Mouse (Mus musculus) kidney, embryonic 15.5 days (tissue): ENCODE measurements at regions not wholly inside any gene's neighbourhood (a gene's known extent, or its start where the extent isn't known, plus 50 kb on each side); places are given as distances from the start of the nearest gene placed in this dataset.

Experiments used
- ATAC-seq: fragments of 200-750 bp; cut with Nextera tagmentation; replicated peaks from 2 replicates; pipeline ENCODE4 v1.8.0; 2017; ENCODE audit warnings: moderate TSS enrichment; ENCODE audit not compliant: low FRiP score
- H3K27ac ChIP-seq: fragments of 300-500 bp; sonication (generic); 2 replicates; pipeline ENCODE4 v1.5.1; 2015; ENCODE audit warnings: mild to moderate bottlenecking, inconsistent platforms
- H3K27me3 ChIP-seq: fragments of 300-500 bp; sonication (generic); 2 replicates; pipeline ENCODE4 v1.6.1; 2015; ENCODE audit warnings: inconsistent platforms
- H3K36me3 ChIP-seq: fragments of 300-500 bp; sonication (generic); 2 replicates; pipeline ENCODE4 v1.6.1; 2015; ENCODE audit warnings: inconsistent platforms
- H3K4me1 ChIP-seq: fragments of 300-500 bp; sonication (generic); 2 replicates; pipeline ENCODE4 v1.6.1; 2015; ENCODE audit warnings: inconsistent platforms
- H3K4me2 ChIP-seq: fragments of 300-500 bp; sonication (generic); 2 replicates; pipeline ENCODE4 v1.6.1; 2015; ENCODE audit warnings: moderate library complexity, mild to moderate bottlenecking, inconsistent platforms
- H3K4me3 ChIP-seq: fragments of 300-500 bp; sonication (generic); replicated peaks from 2 replicates; pipeline ENCODE4 v1.5.1; 2015; ENCODE audit warnings: mild to moderate bottlenecking, inconsistent platforms
- H3K9ac ChIP-seq: fragments of 300-500 bp; sonication (generic); 2 replicates; pipeline ENCODE4 v1.6.1; 2015; ENCODE audit warnings: mild to moderate bottlenecking, inconsistent platforms
- H3K9me3 ChIP-seq: fragments of 300-500 bp; sonication (generic); replicated peaks from 2 replicates; pipeline ENCODE4 v1.6.1; 2016; ENCODE audit warnings: inconsistent platforms
- WGBS: fragments of 180-500 bp; shearing (Covaris S2); methylation state at CpG from one replicate; pipeline ENCODE4 v1.1.7; 2015; ENCODE audit warnings: mixed read lengths; 5-methylcytosine and 5-hydroxymethylcytosine counted together

DNA sequence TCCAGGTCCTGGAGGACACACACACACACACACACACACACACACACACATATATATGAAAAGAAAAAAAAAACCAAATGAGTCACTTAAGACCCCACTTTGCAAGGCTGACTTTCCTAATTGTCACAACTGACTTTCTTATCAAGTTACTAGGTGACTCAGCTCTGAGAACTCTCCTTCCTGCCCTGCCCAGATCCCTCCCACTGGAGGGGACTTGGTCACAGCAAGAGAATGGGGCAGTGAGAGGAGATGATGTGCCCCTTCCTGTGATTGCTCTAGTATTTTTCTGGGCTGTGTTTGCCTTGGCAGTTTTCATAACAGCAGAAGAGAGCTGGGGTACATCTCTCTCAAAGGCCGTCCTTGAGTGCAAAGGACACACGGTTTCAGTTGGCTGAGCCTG is 284.5 kb downstream of the Ccdc91 start:
- Histone ChIP-seq H3K4me1 (0 out of 2 replicates have a peak, but pooled peaks cover 2% of the 10 kb centered on the region), H3K9me3 (no peaks in the 10 kb centered on the region), H3K4me3 (no peak overlapping the region), H3K4me2 (no peak overlapping the region), H3K27me3 (no peaks in the 10 kb centered on the region), H3K36me3 (no peaks in the 10 kb centered on the region), H3K27ac (no peak overlapping the region), H3K9ac (no peak overlapping the region)
- ATAC-seq, result no peak
- 72% methylated on average over 2 of the region's 2 CpGs for WGBS

DNA sequence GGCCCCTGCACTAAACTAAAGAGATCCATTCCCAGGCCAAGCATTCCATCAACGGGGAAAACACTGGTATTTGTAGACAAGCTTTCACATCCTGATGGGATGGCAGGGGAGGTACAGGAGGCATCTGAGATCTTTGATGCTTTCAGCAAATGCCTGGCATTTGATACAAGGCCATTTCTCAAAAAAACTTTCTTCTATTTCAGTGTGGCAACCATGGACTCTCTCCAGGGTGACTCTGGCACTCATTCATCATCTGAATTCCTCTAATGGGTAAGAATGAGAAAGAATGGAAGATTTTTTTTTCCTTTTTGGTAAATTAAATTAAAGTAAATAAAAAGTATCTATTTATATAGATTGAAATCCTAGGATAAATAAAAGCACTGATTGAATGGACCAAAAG is 281.8 kb upstream of the Far2 start:
- no peaks in the 10 kb centered on the region for H3K4me1 ChIP-seq
- no peak for ATAC-seq
- no peaks in the 10 kb centered on the region for H3K36me3 ChIP-seq
- H3K9me3 ChIP-seq, result no peaks in the 10 kb centered on the region
- 74% methylated on average over 1 of the region's 1 CpGs for WGBS
- no peaks in the 10 kb centered on the region for H3K27me3 ChIP-seq
- no peak overlapping the region for H3K27ac ChIP-seq
- H3K4me3 ChIP-seq, result no peak overlapping the region
- no peak overlapping the region for H3K9ac ChIP-seq
- no peak overlapping the region for H3K4me2 ChIP-seq

DNA sequence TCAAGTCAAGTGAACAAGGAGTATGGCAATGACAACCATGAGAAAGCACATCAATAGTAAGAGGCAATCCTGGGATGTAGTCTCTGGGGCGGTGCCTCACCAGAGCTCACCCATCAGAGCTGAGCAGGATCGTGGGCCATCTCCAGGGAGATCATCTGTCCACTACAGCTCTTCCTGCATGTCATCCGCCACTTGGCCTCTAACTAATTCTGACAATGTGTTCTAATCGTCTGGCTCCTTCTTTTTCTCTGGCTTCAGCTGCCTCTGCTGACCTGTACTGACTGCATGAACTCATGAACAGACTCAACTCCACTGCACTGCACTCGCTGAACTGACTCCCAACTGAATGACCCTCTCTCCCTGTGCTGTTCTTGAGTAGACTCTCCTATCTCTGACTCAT is 277.9 kb upstream of the Far2 start:
- Histone ChIP-seq H3K9me3 (no peaks in the 10 kb centered on the region), H3K9ac (no peak overlapping the region), H3K4me3 (no peak overlapping the region), H3K4me2 (no peak overlapping the region), H3K27me3 (no peaks in the 10 kb centered on the region), H3K36me3 (no peaks in the 10 kb centered on the region), H3K4me1 (no peaks in the 10 kb centered on the region), H3K27ac (no peak overlapping the region)
- WGBS, result 81% methylated on average over 5 of the region's 5 CpGs
- no peak for ATAC-seq

DNA sequence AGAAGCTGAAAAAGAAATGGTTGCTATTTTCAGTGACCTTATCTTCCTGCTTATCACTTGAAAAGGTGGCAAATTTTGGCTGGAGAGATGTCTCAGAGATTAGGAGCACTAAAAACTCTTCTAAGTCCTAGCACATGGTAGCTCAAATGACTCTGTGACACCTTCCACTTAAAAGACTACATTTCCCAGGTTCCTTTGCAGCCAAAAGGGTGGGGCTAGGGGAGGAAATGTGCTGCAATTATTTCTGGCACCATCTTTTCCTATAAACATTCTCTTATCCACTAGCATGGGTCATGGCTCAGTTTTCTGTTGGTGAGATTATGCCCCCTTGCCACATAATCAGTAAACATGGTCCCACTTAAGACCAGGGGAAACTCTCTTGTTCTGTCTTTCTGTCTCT is 277.0 kb upstream of the Far2 start:
- H3K4me3 ChIP-seq, result no peak overlapping the region
- ATAC-seq, result no peak
- no peak overlapping the region for H3K27ac ChIP-seq
- H3K4me1 ChIP-seq, result no peaks in the 10 kb centered on the region
- H3K9me3 ChIP-seq, result no peaks in the 10 kb centered on the region
- H3K9ac ChIP-seq, result no peak overlapping the region
- H3K36me3 ChIP-seq, result no peaks in the 10 kb centered on the region
- no peaks in the 10 kb centered on the region for H3K27me3 ChIP-seq
- H3K4me2 ChIP-seq, result no peak overlapping the region

DNA sequence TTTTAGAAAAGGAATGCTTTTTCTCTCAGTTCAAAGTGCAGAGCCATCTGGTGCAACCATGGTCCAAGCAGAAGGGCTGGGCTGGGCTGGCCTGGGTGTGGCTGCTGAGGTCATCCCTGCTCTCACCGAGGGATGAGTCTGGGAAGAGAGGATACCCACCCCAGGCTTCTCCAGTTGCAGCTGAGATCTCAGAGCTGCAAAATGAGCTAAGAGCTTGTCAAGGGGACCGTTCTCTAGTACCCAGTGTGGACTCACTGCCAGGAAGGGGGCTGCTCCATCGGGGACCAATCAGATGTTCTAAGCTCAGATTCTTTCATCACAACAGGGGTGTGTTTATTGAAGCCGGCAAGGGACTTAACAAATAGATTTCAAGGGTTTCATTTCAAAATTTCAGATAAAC is 275.6 kb upstream of the Far2 start:
- H3K36me3 ChIP-seq, result no peaks in the 10 kb centered on the region
- no peaks in the 10 kb centered on the region for H3K27me3 ChIP-seq
- no peaks in the 10 kb centered on the region for H3K4me1 ChIP-seq
- no peak overlapping the region for H3K27ac ChIP-seq
- H3K9me3 ChIP-seq, result no peaks in the 10 kb centered on the region
- H3K4me3 ChIP-seq, result no peak overlapping the region
- ATAC-seq, result peak; percentile 56
- 20% methylated on average over 4 of the region's 4 CpGs for WGBS
- H3K9ac ChIP-seq, result no peak overlapping the region
- H3K4me2 ChIP-seq, result no peak overlapping the region

DNA sequence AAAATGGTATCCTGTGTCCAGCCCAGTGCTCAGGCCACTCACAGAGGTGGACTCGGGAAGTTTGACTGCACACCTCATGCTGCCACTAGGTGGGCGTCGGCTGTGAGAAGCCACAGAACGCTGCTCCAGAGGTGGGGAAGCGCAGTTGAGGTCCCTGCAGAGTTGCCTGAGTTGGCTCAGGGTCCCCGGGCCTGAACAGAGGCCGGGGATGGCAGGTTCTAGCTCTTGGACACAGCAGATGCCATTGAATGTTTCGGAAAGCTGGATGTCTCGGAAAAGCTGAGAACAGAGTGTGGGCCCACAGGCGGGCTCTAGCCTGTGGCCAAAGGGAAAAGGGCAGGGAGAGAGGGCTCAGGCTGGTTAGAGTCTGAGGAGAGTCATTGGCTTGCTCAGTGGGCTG is 273.2 kb upstream of the Far2 start:
- Histone ChIP-seq H3K9me3 (no peaks in the 10 kb centered on the region), H3K27ac (no peak overlapping the region), H3K27me3 (no peaks in the 10 kb centered on the region), H3K36me3 (no peaks in the 10 kb centered on the region), H3K4me3 (no peak overlapping the region), H3K4me1 (no peaks in the 10 kb centered on the region), H3K4me2 (no peak overlapping the region), H3K9ac (no peak overlapping the region)
- 80% methylated on average over 10 of the region's 10 CpGs for WGBS
- no peak for ATAC-seq

DNA sequence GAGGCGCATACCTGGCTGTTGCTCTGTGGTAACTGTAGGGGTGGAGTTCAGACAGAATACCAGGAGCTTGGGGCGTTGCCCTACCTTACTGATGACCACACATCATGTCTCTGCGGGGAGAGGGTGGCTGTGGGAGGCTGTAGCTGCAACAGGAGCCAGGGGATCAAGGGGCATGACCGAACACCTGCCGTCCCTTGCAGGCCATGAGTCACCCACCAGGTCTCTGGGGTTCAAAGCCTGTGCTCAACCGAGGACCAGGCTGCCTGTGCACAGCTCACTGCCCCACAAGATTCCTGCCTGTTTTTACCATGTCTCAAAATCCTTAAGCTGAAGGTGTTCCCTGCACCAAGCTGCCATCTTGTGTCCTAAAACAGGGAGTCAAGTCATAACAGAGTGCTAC is 272.4 kb upstream of the Far2 start:
- Histone ChIP-seq H3K4me1 (no peaks in the 10 kb centered on the region), H3K27me3 (no peaks in the 10 kb centered on the region), H3K9me3 (no peaks in the 10 kb centered on the region), H3K4me2 (no peak overlapping the region), H3K4me3 (no peak overlapping the region), H3K36me3 (no peaks in the 10 kb centered on the region), H3K9ac (no peak overlapping the region), H3K27ac (no peak overlapping the region)
- 0 out of 2 replicates have a peak, but pooled peaks have one; percentile 9 for ATAC-seq
- 69% methylated on average over 6 of the region's 6 CpGs for WGBS

DNA sequence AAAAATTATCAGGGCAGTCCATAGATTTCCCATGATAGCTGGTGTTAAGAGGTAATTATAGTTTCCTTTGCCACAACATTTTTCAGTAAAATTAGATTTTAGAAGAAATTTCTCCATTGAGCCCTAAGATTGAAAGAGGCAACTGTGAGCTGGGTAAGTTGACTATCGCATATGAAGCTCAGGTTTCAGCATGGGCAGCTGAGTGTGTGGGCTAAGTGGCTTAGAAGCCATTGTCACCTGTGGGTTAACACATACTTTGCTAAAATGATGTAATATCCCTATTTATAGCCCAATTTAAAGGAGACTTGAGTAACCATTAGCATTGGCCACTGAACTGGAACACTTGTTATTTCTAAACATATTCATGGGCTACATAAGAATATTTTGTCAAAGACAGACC is 267.6 kb upstream of the Far2 start:
- Histone ChIP-seq H3K36me3 (no peaks in the 10 kb centered on the region), H3K27me3 (no peaks in the 10 kb centered on the region), H3K9ac (no peak overlapping the region), H3K27ac (no peak overlapping the region), H3K4me2 (no peak overlapping the region), H3K9me3 (no peaks in the 10 kb centered on the region), H3K4me1 (no peaks in the 10 kb centered on the region), H3K4me3 (no peak overlapping the region)
- WGBS, result 90% methylated on average over 1 of the region's 1 CpGs
- no peak for ATAC-seq

DNA sequence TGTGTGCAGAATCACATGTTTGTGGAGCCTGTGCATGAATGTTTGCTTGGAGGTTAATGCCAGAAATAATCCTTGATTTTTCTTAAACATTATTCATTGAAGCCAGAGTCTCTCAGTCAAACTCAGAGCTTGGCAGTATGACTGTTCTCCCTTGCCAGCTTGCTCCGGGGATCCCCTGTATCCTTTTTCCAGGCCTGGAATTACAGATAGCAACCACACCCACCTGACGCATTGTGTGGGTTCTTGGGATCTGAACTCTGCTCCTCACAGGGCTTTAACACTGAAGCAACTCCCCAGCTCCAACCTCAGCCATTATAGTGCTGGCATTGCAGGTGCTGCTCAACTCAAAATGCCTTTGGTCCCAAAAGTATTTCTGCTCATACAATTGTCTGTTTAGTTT is 262.8 kb upstream of the Far2 start:
- H3K27me3 ChIP-seq, result peaks cover 2% of the 10 kb centered on the region; the same call in 1 of the 2 replicates
- H3K4me3 ChIP-seq, result no peak overlapping the region
- H3K36me3 ChIP-seq, result no peaks in the 10 kb centered on the region
- 96% methylated on average over 2 of the region's 2 CpGs for WGBS
- ATAC-seq, result no peak
- no peaks in the 10 kb centered on the region for H3K9me3 ChIP-seq
- no peak overlapping the region for H3K4me2 ChIP-seq
- H3K9ac ChIP-seq, result no peak overlapping the region
- H3K4me1 ChIP-seq, result no peaks in the 10 kb centered on the region
- H3K27ac ChIP-seq, result no peak overlapping the region

DNA sequence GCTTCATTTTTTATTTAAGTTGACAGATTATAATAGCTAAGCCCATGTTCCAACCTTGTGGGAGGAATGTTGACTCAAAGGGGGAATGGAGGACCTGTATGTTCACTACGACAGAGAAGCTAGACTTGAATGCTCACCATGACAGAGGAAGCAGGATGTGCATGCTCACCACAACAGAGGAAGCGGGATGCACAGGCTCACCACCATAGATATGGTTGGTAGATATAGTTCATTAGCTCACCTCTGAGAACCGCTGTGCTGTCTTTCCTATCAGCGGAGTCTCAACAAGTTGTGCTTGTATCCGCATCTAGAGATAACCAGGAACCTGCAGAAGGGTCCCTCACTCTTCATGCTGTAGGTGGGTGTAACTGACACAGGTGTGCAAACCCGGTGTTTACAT is 262.2 kb upstream of the Far2 start:
- no peaks in the 10 kb centered on the region for H3K4me1 ChIP-seq
- H3K27me3 ChIP-seq, result peaks cover 5% of the 10 kb centered on the region; the same call in 1 of the 2 replicates
- WGBS, result 92% methylated on average over 6 of the region's 6 CpGs
- H3K9me3 ChIP-seq, result no peaks in the 10 kb centered on the region
- H3K36me3 ChIP-seq, result no peaks in the 10 kb centered on the region
- H3K9ac ChIP-seq, result no peak overlapping the region
- ATAC-seq, result no peak
- H3K27ac ChIP-seq, result no peak overlapping the region
- H3K4me3 ChIP-seq, result no peak overlapping the region
- no peak overlapping the region for H3K4me2 ChIP-seq

DNA sequence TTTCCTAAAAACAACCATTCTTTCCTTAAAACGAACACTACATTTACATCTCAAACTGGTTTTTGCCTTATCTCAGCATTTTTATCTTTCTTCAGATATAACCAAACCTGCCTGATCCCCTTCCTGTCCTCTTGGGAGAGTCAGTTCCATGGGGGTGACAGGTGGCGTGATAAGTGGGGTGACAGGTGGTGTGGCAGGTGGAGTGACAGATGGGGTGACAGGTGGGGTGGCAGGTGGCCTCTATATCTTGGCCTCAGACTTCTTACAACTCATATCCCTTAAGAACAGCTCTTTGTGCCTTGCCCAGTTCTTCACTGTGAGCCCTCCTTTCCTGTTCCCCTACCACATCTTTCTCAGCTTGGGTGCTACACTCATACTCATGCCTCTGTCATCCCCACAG is 259.0 kb upstream of the Far2 start:
- Histone ChIP-seq H3K9me3 (no peaks in the 10 kb centered on the region), H3K4me1 (no peaks in the 10 kb centered on the region), H3K4me2 (no peak overlapping the region), H3K27ac (no peak overlapping the region), H3K9ac (no peak overlapping the region), H3K36me3 (no peaks in the 10 kb centered on the region), H3K4me3 (no peak overlapping the region), H3K27me3 (peaks cover 5% of the 10 kb centered on the region; the same call in 1 of the 2 replicates)
- 72% methylated on average over 2 of the region's 2 CpGs for WGBS
- ATAC-seq, result no peak

DNA sequence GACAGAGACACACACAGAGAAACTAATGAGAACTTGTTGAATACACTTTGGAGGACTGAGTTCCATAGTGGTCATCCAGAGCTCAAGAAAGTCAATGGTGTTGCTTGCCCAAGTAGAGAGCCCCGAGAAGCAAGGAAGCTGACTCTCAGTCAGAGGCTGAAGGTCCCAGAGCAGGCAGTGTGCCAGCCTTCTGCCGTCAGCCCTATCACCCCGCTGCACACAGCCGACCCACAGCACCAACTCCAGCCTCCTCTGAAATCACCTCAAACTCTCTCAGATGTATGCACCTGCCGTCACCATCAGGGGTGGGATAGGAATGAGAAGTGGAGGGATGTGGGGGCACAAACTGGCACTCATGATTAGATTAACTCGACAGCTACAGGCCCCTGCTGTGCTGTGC is 257.9 kb upstream of the Far2 start:
- Histone ChIP-seq H3K27me3 (peaks cover 5% of the 10 kb centered on the region; the same call in 1 of the 2 replicates), H3K9me3 (no peaks in the 10 kb centered on the region), H3K4me2 (no peak overlapping the region), H3K4me3 (no peak overlapping the region), H3K36me3 (no peaks in the 10 kb centered on the region), H3K9ac (no peak overlapping the region), H3K4me1 (no peaks in the 10 kb centered on the region), H3K27ac (no peak overlapping the region)
- 77% methylated on average over 6 of the region's 6 CpGs for WGBS
- no peak for ATAC-seq

DNA sequence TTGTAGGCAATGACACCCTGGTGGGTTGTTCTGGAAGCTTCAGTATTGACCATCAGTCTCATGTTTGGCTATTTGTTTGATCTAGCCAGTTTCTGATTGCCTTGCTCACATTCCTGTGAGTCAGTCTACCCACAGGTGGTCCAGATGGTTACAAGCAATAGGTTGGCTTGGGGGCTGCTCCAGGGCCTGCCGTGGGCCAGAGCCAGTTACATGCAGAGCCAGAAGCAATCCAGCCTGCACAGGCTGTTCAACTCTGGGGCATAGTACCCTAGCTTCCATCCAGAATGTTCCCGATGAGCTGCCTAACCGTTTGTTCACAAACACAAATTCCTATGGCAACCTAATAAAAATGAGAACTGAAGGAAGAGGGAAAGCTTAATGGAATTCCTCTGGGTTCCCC is 253.2 kb upstream of the Far2 start:
- H3K4me2 ChIP-seq, result no peak overlapping the region
- ATAC-seq, result no peak
- H3K27ac ChIP-seq, result no peak overlapping the region
- peaks cover 5% of the 10 kb centered on the region; the same call in 1 of the 2 replicates for H3K27me3 ChIP-seq
- no peak overlapping the region for H3K4me3 ChIP-seq
- no peaks in the 10 kb centered on the region for H3K9me3 ChIP-seq
- WGBS, result 66% methylated on average over 3 of the region's 3 CpGs
- no peaks in the 10 kb centered on the region for H3K4me1 ChIP-seq
- no peaks in the 10 kb centered on the region for H3K36me3 ChIP-seq
- no peak overlapping the region for H3K9ac ChIP-seq
